Mouse (Mus musculus): Measurements from ENCODE around the gene Agpat3. TPM values are rescaled to one million over a fixed set of nuclear protein-coding genes. Genes with fewer than 3 reads are reported as not detected.
"Not testable (repeated sequence)": the region's sequence is repeated elsewhere in the genome, so short reads cannot be mapped to it uniquely, and the experiment has no call there.

The Agpat3 gene
- total RNA-seq, 1 experiment from 2014 or later = 10.9 TPM

GRCm38 (mm10) chr10:78366195-78366834 lies 14.0 kb upstream of the Agpat3 start:
- peak in 1 of 2 experiments; percentile 5; a peak in 1 of 4 replicates for ATAC-seq (replicated peaks in 1 of 2; ENCODE audit: insufficient read depth in 1 of 2, low FRiP score in 2 of 2, low TSS enrichment in 1 of 2, low read depth in 1 of 2, poor library complexity in 2 of 2, severe bottlenecking in 2 of 2)

- no peak for ATAC-seq (replicated peaks in 1 of 2; ENCODE audit: insufficient read depth in 1 of 2, low FRiP score in 2 of 2, low TSS enrichment in 1 of 2, low read depth in 1 of 2, poor library complexity in 2 of 2, severe bottlenecking in 2 of 2)
Observed at GRCm38 (mm10) chr10:78365555-78365954, 13.3 kb upstream of the Agpat3 start.

DNA sequence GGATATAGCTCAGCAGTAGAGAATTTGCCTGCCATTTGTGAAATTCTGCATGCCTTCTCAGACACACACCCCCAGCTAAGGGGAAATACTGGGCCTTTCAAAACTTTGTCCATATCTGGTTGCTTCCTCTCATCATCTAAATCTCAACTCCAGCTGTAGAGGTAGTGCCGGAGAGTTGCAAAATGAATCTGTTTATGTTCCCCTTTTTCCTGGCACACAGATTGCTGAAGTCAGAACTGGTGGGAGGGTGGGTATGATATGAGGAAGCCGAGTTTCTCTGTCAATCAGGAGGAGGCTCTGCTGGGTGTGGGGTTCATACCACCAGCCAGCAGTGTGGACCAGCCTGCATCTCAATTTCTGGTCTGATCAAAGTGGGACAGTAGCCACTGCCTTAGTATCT lies 11.8 kb upstream of the Agpat3 start:
- ATAC-seq (replicated peaks in 1 of 2; ENCODE audit: insufficient read depth in 1 of 2, low FRiP score in 2 of 2, low TSS enrichment in 1 of 2, low read depth in 1 of 2, poor library complexity in 2 of 2, severe bottlenecking in 2 of 2) = peak; percentile 90

- no peak for ATAC-seq (replicated peaks in 1 of 2; ENCODE audit: insufficient read depth in 1 of 2, low FRiP score in 2 of 2, low TSS enrichment in 1 of 2, low read depth in 1 of 2, poor library complexity in 2 of 2, severe bottlenecking in 2 of 2)
Observed at GRCm38 (mm10) chr10:78363366-78363765, 11.1 kb upstream of the Agpat3 start.

DNA sequence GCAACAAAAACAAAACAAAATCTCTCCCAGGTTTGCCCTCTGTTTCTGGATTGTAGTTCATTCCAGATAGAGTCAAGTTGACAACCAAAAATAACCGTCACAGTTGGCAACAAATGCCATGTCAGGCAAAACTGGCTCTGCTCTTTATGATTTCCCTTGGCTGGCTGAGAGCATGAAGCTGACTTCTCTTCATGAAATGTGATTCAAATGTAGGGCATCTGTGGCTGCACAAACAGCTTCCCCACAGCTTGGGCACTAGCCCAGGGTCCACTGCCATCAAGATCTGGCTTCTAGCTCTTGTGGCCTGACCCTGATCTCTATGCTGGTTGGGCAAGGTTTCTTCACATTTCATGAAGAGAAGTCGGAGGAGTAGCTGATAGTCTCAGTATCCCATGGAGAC lies 9.7 kb upstream of the Agpat3 start:
- ATAC-seq (replicated peaks in 1 of 2; ENCODE audit: insufficient read depth in 1 of 2, low FRiP score in 2 of 2, low TSS enrichment in 1 of 2, low read depth in 1 of 2, poor library complexity in 2 of 2, severe bottlenecking in 2 of 2) = no peak

GRCm38 (mm10) chr10:78360290-78360711 lies 8.0 kb upstream of the Agpat3 start:
- ATAC-seq (replicated peaks in 1 of 2; ENCODE audit: insufficient read depth in 1 of 2, low FRiP score in 2 of 2, low TSS enrichment in 1 of 2, low read depth in 1 of 2, poor library complexity in 2 of 2, severe bottlenecking in 2 of 2) = no peak

GRCm38 (mm10) chr10:78358999-78359398 lies 6.7 kb upstream of the Agpat3 start:
- not testable (repeated sequence) for ATAC-seq (replicated peaks in 1 of 2; ENCODE audit: insufficient read depth in 1 of 2, low FRiP score in 2 of 2, low TSS enrichment in 1 of 2, low read depth in 1 of 2, poor library complexity in 2 of 2, severe bottlenecking in 2 of 2)

DNA sequence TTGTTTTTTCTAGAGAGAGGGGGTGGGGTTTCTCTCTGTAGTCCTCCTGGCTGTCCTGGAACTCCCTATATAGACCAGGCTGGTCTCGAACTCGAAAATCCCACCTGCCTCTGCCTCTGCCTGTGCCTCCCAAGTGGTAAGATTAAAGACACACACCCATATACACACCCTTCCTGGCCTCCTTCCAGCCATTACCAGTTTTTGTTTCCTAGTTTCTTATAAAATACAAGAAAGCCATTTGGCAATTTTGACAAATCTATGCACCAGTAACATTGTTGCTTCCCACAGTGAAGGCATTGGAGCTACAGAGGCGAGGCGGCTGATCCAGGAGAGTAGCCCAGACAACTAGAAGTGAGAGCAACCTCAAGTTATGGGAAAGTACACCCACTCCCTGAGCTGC lies 6.0 kb upstream of the Agpat3 start:
- no peak for ATAC-seq (replicated peaks in 1 of 2; ENCODE audit: insufficient read depth in 1 of 2, low FRiP score in 2 of 2, low TSS enrichment in 1 of 2, low read depth in 1 of 2, poor library complexity in 2 of 2, severe bottlenecking in 2 of 2)

- ATAC-seq (replicated peaks in 1 of 2; ENCODE audit: insufficient read depth in 1 of 2, low FRiP score in 2 of 2, low TSS enrichment in 1 of 2, low read depth in 1 of 2, poor library complexity in 2 of 2, severe bottlenecking in 2 of 2) = no peak
Observed at GRCm38 (mm10) chr10:78357742-78358141, 5.5 kb upstream of the Agpat3 start.

DNA sequence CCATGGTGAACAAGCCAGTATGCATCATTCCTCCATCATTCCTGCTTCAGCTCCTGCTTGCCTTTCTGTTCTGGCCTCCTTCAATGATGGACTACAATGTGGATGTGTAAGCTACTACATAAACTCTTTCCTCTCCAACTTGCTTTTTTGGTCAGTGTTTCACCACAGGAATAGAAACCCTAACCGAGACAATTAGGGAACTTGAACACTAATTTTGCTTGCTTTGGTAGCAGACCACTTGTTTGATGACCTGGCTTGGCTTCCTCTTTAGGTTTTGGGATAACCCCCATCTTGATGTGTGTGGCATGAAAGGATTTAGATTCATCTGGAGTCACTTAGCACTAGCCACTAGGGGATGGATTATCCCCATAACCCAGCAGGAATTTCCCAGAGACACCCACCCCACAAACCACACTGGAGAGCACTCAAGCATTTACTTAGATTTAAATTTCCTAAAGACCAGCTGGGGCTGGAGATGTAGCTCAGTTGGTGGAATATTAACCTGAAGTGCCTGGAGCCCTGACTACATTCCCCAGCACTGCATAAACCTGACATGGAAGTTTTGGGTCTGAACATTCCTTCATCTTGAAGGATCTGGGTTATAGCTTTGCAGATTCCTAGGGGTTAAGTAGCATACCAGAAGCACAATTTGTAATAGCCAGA lies 3.8 kb upstream of the Agpat3 start:
- no peak for ATAC-seq (replicated peaks in 1 of 2; ENCODE audit: insufficient read depth in 1 of 2, low FRiP score in 2 of 2, low TSS enrichment in 1 of 2, low read depth in 1 of 2, poor library complexity in 2 of 2, severe bottlenecking in 2 of 2)

GRCm38 (mm10) chr10:78353196-78353595 lies 907 bp upstream of the Agpat3 start:
- no peak for ATAC-seq (replicated peaks in 1 of 2; ENCODE audit: insufficient read depth in 1 of 2, low FRiP score in 2 of 2, low TSS enrichment in 1 of 2, low read depth in 1 of 2, poor library complexity in 2 of 2, severe bottlenecking in 2 of 2)

DNA sequence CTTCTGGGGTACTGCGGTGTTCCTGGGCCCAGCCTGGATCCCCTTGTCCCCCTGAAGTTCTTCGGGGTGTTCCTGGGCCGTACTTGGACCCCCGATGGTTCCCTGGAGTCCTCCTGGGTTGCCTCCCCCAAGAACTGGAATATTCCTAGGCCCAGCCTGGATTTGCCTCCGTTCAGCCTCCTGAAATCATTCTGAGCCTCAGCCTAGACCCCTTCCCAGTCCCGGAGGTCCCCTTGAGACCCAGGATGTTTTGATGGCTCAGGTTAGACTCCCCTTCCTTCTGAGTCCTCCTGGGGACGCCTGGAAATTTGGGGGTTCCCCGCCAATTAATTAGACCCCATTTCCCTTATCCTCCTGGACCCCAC lies 359 bp upstream of the Agpat3 start:
- no peak for ATAC-seq (replicated peaks in 1 of 2; ENCODE audit: insufficient read depth in 1 of 2, low FRiP score in 2 of 2, low TSS enrichment in 1 of 2, low read depth in 1 of 2, poor library complexity in 2 of 2, severe bottlenecking in 2 of 2)

- ATAC-seq (replicated peaks in 1 of 2; ENCODE audit: insufficient read depth in 1 of 2, low FRiP score in 2 of 2, low TSS enrichment in 1 of 2, low read depth in 1 of 2, poor library complexity in 2 of 2, severe bottlenecking in 2 of 2) = 0 out of 4 replicates have a peak, but pooled peaks of 1 of the 2 experiments have one; percentile 13
Observed at GRCm38 (mm10) chr10:78351564-78351886, 764 bp downstream of the Agpat3 start.

DNA sequence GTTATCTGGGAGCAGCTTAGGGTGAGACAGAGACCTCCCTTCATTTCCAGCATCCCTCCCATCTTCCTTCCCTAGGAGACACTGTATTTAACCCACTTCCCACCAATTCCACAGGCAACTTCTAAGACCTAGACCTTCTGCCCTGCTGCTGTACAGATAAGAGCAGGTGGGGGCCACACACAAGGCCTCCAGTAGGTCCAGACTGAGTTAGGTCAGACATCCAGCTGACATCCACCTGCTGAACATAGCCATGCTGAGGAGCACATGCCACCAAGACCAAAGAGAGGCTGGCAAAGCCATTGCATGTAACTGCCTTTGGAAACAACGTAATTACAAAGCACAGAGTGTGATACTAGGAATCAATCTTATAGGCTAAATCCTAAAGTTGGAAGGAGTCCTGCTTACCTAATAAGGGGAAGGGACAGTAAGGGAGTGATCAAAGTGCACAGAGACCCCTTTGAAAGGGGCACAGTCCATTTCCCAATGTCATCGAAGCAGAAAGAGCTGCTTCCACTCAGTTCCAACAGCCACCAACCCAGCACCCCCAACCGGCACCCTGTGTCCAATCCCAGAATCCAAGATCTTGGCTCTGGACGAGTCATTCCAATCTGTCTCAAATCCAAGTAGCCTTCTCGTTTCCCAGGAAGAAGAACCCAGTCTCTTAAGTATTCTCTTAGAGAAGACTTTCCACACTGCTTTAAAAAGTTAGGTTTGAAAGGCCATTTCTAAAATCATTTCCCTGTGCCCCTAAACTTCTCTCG lies 1.3 kb downstream of the Agpat3 start:
- no peak for ATAC-seq (replicated peaks in 1 of 2; ENCODE audit: insufficient read depth in 1 of 2, low FRiP score in 2 of 2, low TSS enrichment in 1 of 2, low read depth in 1 of 2, poor library complexity in 2 of 2, severe bottlenecking in 2 of 2)

GRCm38 (mm10) chr10:78349464-78350165 lies 2.7 kb downstream of the Agpat3 start:
- no peak for ATAC-seq (replicated peaks in 1 of 2; ENCODE audit: insufficient read depth in 1 of 2, low FRiP score in 2 of 2, low TSS enrichment in 1 of 2, low read depth in 1 of 2, poor library complexity in 2 of 2, severe bottlenecking in 2 of 2)

DNA sequence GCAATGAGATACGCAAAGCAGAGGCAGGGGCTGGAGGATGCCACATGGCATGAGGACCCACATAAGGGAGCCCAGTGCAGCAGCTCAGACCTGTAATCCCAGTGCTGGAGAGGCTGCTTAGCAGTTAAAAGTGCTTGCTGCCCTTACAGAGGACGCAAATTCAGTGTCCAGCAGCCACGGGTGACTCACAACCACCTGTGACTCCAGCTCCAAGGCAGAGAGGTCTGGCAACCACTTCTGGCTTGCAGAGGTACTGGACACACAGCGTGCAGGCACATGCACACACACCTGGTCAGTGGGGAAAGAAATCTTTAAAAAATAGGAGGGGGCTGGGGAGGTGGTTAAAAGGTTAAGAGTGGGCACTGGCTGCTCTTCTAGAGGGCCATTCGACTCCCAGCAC lies 4.1 kb downstream of the Agpat3 start:
- no peak for ATAC-seq (replicated peaks in 1 of 2; ENCODE audit: insufficient read depth in 1 of 2, low FRiP score in 2 of 2, low TSS enrichment in 1 of 2, low read depth in 1 of 2, poor library complexity in 2 of 2, severe bottlenecking in 2 of 2)

DNA sequence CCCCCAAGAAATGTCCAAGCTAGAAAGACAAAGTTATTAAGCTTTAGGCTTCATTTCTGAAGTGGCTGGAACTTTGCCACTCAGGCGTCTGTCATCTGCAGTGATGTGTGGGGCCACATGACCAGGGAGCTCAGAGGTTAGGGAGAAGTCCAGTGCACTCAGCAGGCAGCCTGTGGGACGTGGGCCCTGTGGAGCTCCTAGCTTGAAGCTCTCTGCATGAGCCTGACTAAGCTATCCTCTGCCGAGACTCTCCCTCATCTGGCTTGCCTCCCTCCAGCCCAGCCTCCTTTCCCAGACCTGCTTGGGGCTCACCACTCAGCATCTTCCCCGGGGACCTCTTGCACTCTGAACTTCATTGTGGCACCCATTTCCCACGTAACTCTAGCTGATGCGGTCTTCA lies 4.8 kb downstream of the Agpat3 start:
- no peak for ATAC-seq (replicated peaks in 1 of 2; ENCODE audit: insufficient read depth in 1 of 2, low FRiP score in 2 of 2, low TSS enrichment in 1 of 2, low read depth in 1 of 2, poor library complexity in 2 of 2, severe bottlenecking in 2 of 2)

DNA sequence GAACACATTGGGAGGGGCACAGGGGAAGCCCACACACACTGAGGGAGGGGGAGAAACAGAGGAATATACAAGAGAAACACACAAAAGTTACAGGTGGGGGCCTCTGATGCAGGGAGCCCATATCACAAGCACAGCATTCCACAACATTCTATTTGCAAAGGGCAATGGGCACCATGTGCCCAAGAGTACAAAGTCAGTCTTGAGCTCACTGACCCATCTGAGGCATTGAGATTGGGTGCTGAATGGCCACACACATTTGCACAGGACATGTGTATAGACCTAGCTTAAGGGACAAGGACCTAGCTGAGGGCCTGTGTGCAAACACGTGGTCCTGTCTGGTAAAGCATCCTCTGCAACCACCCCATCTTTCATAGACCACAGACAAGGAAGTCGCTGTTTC lies 6.8 kb downstream of the Agpat3 start:
- no peak for ATAC-seq (replicated peaks in 1 of 2; ENCODE audit: insufficient read depth in 1 of 2, low FRiP score in 2 of 2, low TSS enrichment in 1 of 2, low read depth in 1 of 2, poor library complexity in 2 of 2, severe bottlenecking in 2 of 2)

Data from hematopoietic stem cell, adult 5-6 weeks (primary cell).